Mouse (Mus musculus): ENCODE data around the gene Tubd1.

Gene Tubd1

GRCm38 (mm10) chr11:86558258-86558657 is 13.5 kb downstream of the Tubd1 start:
- DNase-seq (ENCODE audit: extremely low spot score), result no peak

DNA sequence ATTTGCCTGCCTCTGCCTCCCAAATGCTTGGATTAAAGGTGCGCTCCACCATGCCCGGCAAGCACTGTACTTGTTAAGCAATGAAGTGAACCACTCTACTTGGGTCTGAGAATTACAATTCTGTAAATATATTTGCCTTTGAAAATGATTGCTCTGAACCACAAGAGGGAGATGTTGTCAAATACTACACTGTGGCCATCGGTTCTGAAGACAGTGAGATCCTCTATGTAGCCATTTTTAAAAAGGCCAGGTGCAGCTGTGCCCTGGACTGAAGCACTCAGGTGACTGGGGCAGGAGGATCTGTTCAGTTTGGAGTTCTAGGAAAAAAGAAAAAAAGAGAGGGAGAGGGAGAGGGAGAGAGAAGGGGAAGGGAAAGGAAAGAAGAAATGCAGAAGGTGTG is 23.6 kb downstream of the Tubd1 start:
- no peak for DNase-seq (ENCODE audit: extremely low spot score)

DNA sequence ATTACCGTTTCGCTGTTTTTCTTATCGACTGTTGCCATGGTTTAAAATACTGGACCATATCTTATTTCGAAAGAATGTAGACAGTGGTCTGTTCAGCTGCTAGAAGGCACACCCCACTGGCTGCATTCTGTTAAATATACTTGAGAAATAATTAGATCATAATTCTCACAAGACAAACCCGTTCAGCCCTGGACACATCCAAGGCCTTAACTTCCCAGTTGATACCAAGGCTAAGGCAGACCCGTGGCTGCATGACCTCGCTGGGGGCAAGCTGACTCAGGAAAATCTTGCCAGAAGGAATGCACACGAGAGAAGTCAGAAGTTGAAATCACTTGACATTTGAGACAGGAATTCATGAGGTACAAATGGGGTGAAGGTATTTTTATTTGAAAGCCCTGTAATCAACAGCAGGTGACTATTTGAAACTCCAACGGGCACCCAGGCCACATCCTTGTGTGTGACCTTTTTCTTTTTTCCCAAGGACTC is 25.5 kb downstream of the Tubd1 start:
- peak; percentile 47 for DNase-seq (ENCODE audit: extremely low spot score)

DNA sequence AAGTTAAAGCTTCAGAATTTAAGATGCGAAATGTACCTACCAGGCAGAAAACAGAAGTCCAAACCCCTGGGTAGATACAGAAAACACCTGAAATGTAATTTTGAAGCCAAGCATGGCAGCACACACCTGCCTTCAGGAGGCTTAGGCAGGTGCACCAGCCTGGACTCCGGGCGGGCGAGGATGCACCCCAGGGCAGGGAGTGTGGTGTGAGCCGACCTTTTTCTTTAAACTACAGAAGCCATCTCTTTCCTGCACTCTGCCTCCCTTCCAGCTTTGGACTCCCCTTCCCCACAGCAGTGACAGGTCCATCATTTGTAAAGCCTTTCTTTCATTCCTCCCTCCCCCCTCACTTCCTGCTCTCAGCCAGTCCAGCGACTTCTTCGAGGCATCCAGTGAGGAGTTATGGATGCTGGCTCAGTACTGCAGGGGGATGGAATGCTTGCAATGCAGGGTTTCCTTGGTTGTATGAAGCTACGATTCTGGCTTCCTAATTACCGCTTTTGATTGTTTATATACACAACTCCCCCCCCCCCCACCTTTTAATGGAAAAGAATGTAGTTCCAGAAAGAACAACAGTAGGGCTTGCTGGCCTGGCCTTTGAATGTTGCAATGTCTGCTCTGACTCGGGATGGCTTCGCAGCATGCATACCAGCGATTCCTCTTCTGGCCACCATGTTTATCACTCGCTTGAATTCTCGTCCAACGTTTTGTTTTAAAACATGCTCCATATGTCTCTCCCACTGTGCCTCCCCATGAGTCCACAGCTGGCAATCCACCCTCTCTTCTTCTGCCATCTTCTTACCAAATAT is 26.5 kb downstream of the Tubd1 start:
- DNase-seq (ENCODE audit: extremely low spot score), result peak; percentile 66

DNA sequence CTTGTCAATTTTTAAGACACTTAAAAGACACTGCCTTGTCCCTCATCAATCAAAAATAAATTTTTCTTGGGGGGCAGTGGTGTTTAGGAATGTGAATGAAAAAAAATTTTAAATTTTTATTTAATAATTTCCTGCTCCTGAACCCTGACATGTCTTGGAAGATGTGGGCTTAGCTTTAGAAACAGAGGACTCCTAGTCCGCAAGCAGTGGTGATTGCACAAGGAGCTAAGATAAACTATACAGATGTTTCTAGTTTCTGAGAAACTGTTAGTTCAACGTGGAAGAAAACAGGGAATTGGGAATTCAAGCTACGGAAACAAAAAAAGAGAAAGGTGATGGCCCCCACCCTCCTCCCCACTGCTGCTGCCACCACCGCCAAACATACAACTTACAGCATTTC is 27.1 kb downstream of the Tubd1 start:
- DNase-seq (ENCODE audit: extremely low spot score), result no peak

DNA sequence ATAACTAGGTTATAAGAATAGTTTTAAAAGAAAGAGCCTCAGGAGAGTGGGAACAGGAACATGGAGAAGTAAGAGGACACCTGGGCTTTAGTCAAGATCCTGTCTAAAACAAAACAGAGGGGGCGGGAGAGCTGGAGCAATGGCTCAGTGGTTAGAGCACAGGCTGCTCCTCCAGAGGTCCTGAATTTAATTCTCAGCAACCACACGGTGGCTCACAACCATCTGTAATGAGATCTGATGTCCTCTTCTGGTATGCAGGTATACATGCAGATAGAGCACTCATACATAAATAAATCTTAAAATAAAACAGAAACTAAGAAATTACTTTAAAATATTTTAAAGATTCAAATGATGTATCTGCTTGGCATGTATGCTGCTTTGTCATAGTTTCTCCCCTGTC is 27.8 kb downstream of the Tubd1 start:
- no peak for DNase-seq (ENCODE audit: extremely low spot score)

DNA sequence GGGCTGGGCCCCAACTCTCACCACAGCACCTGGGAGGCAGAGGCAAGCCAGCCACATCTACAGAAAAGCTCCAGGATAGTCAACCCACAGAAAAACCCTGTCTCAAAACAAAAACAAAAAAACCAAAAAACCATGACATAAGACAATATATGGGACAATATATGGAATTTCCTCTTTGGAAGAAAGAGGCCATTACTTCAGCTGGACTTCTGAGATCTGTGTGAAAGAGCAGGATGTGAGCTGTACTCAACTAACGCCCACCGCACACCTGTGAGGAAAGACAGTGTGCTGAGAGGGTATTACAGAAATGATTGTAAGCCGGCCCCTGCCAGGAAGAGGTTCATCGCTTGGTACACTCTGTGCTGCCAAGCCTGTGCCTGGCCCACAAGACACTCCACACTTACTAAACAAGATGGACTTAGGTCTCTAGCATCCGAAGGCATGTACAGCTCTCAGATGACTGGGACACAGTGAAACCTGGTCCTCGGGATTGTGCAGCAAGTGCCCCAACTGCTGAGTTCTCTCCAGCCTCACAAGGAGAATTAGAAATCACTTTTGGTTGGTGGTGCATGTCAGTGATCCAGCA is 28.9 kb downstream of the Tubd1 start:
- no peak for DNase-seq (ENCODE audit: extremely low spot score)

- DNase-seq (ENCODE audit: extremely low spot score), result no peak
These were observed 29.6 kb downstream of the Tubd1 start for GRCm38 (mm10) chr11:86574408-86574807.

- DNase-seq (ENCODE audit: extremely low spot score), result no peak
These were observed 31.0 kb downstream of the Tubd1 start for GRCm38 (mm10) chr11:86575632-86576378.

- DNase-seq (ENCODE audit: extremely low spot score), result no peak
These were observed 32.4 kb downstream of the Tubd1 start for GRCm38 (mm10) chr11:86577231-86577630.

- no peak for DNase-seq (ENCODE audit: extremely low spot score)
These were observed 33.5 kb downstream of the Tubd1 start for GRCm38 (mm10) chr11:86578106-86578808.

DNA sequence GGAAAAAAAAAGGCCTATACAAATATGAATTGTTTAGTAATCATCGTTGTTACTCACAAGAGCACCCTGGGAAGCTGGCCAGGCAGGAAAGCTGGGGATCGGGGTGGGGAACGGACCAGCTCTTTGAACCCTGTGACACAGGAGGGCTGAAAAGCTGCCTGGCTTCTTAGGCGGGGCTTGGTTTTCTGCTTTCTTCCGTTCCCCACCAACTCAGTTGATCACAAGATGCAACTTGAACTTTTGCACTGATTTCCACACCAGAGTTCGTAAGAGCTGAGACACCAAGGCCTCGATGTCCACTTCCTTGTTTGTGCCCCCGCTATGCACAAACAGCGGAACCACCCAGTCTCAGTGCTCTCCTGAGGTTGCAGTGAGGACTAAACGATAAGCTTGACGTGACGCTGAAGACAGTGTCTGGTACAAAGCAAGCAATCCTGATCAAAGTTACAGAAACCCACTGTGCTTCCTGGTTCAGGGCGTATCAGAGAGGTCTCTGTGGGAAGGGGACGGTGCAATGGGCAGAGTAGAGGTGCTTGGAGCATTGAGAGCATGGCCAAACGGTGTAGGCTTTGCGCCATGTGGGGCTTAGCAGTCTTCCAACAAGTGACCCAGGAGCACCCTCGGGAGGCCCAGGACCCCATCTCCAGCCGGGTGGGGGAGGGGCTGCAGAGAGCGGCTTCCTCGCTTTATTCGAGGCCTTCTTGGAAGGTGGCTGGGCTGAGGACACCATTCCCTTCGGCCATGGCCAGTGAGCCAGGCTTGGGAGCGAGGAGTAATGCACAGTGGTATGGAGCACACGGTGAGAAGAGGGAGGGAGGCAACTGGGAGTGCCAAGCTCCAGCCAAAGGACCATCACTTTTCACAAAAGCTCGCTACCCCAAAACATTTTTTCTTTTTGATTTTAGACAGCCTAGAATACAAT is 34.3 kb downstream of the Tubd1 start:
- no peak for DNase-seq (ENCODE audit: extremely low spot score)

- DNase-seq (ENCODE audit: extremely low spot score), result no peak
These were observed 35.0 kb downstream of the Tubd1 start for GRCm38 (mm10) chr11:86579731-86580318.

- DNase-seq (ENCODE audit: extremely low spot score), result no peak
These were observed 35.7 kb downstream of the Tubd1 start for GRCm38 (mm10) chr11:86580319-86581113.

DNA sequence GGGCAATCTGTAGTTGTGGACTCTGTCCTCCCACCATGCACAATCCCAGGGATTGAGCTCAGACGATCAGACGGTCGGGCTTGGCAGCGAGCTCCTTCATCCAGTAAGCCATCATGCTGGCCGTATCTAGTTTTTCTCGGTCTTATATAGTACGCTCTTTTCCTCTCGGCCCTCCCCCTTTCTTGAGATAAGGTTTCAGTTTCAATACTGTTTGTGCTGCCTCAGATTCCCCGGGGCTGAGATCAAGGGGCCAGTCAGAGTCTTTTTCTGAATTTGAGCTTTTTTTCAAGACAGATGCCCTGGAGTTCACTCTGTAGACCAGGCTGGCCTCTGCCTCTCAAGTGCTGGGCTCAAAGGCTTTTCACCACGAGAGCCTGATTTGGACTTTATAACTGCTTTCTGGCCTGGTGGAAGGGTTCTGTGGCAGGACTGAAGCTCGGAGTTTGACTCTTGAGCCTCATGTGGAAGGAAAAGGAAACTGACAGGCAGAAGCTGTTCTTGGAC is 36.5 kb downstream of the Tubd1 start:
- no peak for DNase-seq (ENCODE audit: extremely low spot score)

- DNase-seq (ENCODE audit: extremely low spot score), result no peak
These were observed 37.3 kb downstream of the Tubd1 start for GRCm38 (mm10) chr11:86581943-86582542.

GRCm38 (mm10) chr11:86582543-86583260 is 37.9 kb downstream of the Tubd1 start:
- no peak for DNase-seq (ENCODE audit: extremely low spot score)

GRCm38 (mm10) chr11:86583313-86583825 is 38.6 kb downstream of the Tubd1 start:
- no peak for DNase-seq (ENCODE audit: extremely low spot score)

Data from embryo, embryonic 9.5 days (tissue).